Mouse (Mus musculus) heart, postnatal 25 days (tissue): ENCODE measurements around the gene Prrt4. TPM values are rescaled to one million over a fixed set of nuclear protein-coding genes. Genes with fewer than 3 reads are reported as not detected.

Source experiments
- DNase-seq: peaks from one replicate; pipeline ENCODE4 v3.0.0; 2022; ENCODE audit warnings: low spot score
- intact Hi-C: fragments of 180-260 bp; cut with DNase I; formaldehyde crosslinking; loops from one replicate; pipeline ENCODE4 v1.15.1; 2025
- total RNA-seq, 2 experiments: library from RNA; stranded (reverse); gene quantifications; 2 replicates each; pipeline ENCODE4 v1.2.3; 2021

Gene Prrt4
- total RNA-seq, 2 experiments from 2014 or later, result 3.1 to 3.6 TPM

DNA sequence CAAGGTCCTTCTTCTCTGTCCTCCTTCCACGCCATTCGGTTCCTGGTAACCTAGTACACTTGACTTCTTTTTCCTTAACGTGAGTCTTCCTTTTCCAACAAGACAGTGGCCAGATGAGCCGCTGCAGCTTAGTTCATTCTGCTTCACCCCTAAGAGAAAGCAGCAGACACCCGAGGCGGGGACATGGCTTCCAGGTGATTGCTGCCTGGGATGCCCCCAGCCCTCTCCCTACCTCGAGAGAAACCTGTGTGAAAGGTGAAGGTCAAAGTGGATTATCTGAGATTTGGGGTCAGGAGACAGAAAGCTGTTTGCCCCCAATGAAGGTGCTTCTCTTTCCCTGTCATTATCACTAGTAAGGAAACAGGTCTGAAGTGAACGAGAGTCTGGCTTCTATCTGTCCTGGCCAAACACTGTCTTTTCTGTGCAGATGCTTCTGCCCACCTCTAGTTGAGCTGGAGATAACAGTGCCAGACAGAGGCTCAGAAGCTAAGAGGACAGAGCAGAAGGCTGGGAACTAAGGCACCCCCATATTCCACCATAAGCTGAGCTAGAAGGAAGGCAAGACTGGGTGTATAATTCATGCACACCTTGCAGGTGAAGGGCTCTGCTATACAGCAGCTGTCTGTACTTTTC is 20.0 kb upstream of the Prrt4 start:
- intact Hi-C loops, result loop anchor here (1.0 kb wide), 2 partner anchors 28 to 33 kb away; no protein-coding TSS in a partner anchor
- DNase-seq, result no peak

DNA sequence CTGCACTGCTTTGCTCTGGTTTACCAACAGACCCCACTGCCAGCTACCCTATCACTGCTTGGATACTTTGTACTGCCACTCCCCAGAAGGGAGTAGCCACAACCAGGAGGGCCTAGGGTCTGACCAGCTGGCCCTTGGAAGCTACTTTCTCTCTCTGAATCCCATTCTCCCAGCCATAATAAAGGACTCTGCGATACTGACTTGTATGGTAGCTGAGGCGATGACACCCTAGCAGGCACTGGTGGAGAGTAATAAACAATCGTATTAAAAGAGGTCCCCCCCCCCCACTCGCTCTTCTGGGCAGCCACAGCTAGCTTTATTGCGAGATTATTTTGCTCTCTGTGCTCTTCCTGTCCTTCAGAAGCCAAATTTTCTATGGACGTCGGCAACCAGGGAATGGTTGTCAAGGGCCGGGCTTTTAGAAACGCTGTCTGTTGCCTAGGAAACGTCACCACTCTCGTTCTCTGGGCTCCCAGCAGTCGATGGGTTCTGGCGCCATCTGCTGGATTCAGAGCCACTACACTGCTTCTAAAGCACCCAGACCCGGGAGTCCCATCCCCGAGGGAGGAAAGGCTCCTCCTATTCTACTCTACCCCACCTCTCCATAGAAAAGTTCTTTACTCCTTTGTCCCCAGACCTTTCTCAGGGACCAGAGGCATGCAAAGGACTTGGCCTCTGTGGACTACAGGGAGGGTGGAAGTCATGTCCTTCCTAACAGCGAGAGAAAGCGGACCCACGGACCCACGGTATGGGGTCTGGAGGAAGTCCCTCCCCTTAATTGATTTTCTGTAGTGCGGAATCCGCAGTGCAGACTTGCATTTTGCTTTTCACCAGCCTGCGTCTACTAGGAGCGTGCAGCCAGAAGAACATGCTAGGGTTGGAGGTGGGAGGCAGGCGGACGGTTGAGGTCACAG is 19.2 kb upstream of the Prrt4 start:
- intact Hi-C loops, result loop anchor here (1.0 kb wide), 2 partner anchors 27 to 32 kb away; no protein-coding TSS in a partner anchor
- DNase-seq, result peak; percentile 80

DNA sequence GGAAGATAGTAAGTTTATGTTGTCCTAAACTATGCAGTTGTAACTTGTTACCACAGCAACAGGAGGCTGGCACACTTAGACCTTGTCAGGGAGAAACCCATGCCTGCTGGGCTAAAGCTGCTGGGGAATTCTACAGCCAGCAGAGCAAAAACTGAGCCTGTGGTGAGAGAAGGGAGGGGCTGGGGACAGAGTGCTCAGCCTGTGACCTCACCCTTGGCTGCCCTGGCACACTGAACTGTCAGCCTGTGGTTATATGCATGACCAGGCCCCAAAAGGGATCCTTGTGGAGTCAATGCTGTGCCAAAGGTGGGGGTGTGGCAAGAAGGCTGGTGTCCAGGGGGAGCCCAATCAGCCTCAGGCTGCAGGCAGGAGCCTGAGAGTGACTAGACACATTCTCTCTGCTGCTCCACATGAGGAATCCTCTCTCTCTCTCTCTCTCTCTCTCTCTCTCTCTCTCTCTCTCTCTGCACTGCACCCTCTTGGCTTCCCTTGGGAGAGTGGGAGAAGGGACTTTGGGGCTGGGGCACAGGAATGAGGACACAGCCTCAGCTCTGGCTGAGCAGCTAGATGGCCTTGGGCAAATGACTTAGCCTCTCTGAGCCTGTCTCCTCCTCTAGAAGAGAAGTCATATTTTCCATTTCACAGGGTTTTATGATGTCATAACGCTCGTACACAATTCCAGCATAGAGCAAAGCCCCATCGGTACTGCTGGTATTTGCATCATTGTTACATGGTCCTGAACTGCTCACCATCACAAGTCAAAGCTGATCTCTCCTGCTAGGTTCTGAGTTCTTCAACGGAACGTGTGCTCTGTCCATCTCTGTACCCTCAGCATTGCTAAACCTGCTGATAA is 16.7 kb upstream of the Prrt4 start:
- intact Hi-C loops, result no loop called here
- DNase-seq, result peak; percentile 53

DNA sequence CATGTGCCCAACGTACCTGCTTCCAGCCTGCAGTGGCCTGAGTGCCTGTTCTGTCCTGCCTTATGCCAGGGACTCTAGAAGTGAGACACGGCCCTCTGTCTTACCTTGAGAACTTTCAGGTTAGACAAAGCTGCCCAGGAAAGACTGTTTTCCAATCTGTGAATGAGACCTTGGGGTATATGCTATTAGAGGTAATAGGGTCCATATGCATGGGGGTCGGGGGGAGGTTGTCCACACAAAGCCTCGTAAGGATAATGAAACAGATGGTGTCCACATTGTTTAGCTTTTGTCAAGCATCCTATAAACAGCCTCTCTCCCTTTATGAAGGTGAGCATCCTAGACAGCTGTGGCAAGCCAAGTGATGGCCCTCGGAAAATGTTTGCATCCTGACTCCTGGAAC is 15.8 kb upstream of the Prrt4 start:
- intact Hi-C loops, result no loop called here
- no peak for DNase-seq

DNA sequence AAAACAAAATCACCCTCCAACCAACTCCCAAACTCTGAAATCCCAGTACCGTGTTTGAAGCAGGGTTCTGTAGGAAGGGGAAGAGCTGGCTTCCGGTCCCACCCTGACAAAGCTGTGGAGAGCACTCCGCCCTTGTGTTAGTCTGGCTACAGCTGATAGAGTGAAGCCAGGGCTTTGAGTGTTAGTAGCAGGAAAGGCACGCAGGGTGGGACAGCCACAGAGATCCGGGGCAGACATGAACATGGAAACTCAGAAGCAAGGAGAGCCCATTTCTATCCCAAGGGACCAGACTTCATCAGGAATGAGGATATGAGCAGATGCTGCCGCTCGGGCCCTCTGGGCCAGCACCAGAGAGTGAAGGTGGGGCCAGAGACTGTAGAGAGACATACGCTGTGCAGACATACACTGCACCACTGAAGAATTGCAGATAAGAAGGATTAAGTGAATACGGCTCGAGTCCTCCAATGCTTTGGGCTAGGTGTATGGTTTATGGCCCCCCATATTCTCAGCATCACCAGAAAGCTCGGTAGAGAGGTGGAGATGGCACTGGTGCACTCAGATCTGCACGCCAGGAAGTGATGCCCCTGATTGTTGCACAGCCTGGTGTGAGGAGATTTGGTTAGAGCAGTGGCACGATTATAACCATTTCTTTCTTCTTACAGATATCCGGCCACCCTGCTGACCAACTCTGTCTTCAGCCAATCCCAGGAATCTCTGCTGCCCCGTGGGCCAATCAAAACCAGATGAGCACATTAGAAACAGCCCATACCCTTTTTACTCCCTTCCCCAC is 14.8 kb upstream of the Prrt4 start:
- intact Hi-C loops, result no loop called here
- peak; percentile 72 for DNase-seq

DNA sequence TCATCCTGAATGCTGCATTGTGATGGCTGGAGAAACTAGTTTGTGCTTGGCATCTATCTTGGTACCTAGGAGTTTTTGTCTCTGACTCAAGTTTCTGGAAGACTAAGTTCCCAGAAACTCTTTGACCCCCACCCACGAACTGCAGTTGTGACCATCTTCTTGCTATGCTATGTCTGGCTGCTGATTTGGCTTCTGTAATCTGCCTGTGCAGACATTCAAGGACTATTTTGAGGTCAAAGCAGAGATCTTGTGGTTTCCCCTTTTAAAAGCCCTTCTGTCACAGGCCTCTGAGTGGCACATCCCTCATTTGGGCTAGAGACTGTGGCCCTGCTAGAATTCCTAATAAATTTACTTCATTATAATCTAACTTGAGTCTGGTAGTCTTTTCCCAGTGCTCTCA is 8.6 kb upstream of the Prrt4 start:
- no peak for DNase-seq
- intact Hi-C loops, result no loop called here

DNA sequence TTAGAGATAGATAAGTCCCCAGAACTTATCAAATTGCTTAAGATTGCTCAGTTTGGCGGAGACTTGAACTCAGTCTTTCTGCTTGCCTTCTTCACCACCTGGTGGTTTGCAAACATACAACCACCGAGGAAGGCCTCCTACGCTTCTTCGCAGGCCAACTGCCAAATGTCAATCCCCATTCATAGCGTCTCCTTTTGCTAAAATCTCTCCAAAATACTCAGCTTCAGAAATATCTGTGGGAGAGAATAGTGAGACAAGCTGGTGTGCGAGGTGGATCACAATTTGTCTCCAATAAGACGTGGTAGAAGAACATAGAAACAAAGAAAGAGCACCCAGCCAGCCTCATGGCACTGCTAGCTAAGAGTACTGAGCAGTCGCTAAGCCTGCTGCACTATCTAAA is 459 bp upstream of the Prrt4 start:
- intact Hi-C loops, result no loop called here
- no peak for DNase-seq

DNA sequence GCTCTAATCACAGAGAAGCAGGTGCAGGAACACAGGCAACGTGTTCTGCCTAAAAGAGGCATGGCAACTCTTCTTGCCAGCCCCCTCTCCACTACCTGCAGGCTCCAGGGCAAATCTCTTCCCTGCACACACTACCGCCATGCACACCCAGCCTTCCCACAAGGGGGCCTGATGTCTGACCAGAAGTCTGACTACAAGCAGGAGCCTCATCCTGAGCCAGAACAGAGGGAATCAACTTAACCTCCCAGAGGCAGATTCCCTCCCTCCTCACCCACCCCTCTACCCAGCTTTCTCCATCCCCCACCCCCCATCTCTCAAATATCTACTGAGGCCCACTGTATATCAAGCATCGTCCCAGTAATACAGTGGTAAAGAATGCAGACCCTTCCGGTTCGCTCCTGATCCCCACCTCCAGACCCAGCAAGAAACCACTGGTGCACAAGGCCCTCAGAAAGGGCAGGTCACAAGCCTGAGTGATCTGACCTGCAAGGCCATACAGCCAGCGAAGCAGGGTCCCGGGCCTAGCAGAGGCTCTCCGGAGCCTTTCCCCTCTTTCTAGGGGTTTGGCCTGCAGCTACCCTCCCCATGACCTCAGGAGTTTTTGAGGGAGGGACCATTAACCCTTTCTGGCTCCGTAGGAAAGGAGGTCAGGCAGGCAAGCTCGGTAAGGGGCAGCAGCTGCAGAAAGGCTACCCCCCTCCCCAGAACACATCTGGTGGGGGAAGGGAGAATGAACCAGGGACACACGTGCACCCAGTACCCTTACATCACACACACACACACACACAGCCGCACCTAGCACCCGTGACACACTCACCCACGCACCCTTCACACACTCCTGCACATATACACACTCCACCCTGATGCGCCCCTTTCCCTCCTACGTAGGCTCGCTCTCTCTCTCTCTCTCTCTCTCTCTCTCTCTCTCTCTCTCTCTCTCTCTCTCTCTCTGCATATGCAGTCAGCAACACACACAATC is 1.2 kb downstream of the Prrt4 start:
- no peak for DNase-seq
- intact Hi-C loops, result no loop called here

DNA sequence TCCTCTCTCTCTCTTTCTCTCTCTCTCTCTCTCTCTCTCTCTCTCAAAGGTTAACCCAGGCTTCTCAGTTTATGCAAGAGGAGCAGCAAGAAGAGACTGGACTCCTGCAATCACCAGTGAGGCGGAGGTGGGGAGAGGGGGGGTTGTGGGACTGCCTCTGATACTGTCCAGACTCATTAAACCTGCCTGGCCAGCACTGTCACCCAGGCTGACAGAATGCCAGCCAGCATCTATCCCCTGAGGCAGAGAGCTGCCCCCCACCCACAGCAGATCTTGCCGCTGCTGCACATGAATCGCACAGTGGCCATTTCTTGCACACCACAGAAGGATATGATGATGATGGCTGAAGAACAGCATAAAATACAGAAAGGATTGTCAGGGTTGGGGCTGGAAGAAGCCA is 4.3 kb downstream of the Prrt4 start:
- no peak for DNase-seq
- intact Hi-C loops, result no loop called here

DNA sequence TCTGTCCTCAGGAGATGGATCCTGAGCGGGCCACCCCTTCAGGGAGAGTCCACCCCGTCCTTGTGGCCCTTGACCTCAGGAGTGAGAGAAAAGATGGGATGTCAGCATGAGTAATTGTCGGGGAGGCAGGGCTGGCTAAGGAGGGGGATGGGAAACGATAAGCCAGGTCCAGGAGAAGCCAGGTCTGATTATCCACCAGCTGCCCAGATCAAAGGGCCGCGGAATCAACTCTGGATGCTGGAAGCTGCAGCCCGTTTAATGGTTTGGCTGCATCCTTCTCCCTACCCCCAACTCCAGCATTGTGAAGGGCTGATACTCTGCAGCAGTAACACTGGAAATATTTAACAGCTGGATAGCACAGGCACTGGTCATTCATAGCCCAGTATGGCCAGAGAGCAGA is 5.0 kb downstream of the Prrt4 start:
- intact Hi-C loops, result no loop called here
- DNase-seq, result no peak

DNA sequence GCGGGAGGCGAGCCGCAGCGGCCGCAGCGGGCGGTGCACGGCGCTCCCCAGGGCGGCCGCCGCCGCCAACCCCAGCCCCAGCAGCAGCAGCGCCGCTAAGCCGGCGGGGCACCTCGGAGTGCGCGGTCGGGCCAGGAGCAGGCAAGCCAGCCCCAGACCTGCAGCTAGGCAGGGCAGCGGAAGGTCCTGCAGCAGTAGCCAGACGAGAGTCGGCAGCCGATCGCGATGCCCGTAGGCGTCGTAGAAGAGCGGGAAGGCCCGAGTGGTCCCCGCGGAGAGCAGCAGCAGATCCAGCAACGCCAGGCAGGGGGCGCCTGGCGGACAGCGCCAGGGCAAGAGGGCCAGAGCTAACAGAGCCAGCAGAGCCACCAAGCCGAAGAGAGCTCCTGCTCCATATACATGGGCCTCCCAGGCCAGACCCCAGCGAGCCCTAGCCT is 8.4 kb downstream of the Prrt4 start:
- DNase-seq, result peak; percentile 65
- intact Hi-C loops, result loop anchor here (1.0 to 2.0 kb wide), 2 partner anchors 28 to 106 kb away; no protein-coding TSS in a partner anchor

DNA sequence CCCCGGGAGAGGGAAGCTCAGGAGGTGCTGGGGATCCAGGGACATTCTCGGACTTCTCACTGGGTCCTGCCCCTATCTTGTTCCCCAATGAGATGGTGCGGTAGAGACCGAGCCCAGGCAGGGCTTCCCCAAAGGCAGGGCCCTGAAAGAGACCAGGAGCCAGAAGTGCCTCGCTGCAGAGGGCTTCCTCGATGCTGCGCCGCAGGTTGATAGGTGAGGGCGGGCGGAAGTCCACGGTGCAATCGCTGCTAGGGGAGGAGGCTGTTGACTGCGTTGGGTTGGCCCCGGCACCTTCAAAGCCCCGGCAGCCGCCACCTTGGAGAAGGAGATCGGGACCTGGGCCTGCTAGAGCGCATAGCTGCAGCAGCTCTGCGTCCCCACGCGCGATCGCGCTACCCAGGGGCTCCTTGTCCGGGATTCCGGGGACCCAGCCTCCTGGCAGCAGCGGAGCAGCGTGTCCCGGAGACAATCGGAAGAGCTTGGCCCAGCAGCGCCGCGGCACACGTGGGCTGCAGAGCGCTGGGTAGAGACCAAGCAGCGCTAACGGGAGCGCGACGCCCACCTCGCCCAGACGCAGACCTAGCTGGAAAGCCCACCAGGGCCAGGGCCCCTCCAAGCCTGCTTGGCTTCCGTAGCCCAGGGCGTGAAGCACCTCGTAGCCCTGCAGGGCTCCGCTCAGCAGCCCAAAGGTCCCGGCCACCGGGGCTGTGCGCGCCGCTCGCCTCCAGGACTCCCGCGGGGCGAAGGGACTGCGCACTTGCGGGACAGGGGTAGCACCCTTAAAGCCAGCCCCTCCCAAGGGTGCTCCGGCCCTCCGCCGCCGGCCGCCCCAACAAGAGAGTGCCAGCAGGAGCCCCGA is 9.1 kb downstream of the Prrt4 start:
- DNase-seq, result no peak
- intact Hi-C loops, result loop anchor here (2.0 kb wide), 1 partner anchor 107 kb away; no protein-coding TSS in a partner anchor

DNA sequence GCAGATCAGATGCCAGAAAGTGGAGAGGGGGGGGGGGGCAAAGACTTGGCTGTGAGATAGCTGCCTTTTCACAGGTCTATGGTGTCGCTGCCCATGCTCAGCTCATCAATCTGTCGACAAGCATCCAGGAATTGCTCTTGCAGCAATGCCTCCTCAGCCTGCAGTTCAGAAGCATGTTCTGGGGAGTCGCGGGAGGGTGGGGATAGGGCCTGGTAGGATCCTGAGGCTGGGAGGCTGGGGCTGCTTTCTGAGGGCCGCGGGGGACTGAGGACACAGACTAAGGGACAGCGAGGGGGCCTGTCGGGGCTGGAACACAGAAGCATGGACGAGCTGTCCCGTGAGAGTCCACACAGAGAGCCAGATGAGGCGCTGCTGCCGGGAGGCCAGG is 9.7 kb downstream of the Prrt4 start:
- no peak for DNase-seq
- intact Hi-C loops, result loop anchor here (2.0 kb wide), 1 partner anchor 107 kb away; no protein-coding TSS in a partner anchor

DNA sequence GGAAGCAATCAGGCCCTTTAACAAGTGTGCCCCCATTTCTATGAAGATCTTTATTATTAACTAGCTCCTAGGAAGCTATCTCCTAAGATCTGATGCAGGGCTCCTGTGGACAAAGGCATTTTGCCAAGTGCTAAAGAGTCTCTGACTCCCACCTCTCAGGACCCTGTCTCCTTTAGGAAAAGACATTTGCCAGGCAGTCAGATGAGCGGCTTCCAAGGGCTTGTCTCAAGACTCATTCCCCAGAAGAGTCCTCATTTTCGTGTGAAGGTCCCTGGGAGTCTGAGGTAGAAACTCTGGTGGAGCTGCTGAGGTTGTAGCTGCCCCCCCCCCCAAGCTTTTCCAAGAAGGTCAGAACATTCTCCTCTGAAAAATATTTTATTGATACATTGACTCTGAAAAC is 10.5 kb downstream of the Prrt4 start:
- DNase-seq, result no peak
- intact Hi-C loops, result no loop called here

DNA sequence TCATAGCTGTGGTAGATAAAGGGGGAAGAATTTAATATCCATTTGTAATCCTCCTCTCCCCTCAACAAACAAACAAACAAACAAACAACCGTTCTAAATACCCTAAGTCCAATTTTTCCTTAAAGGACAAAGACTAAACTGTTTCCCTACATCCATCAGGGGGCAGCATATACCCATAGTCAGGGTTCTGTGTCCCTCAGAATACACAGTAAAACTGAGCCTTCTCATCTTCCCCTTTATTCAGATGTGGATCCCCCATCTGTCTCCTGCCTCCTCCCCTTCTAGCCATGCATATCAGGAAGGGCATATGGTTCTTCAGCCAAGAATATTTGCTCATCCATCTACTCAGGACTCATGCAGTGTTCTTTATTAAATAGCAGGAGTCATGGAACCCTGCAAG is 13.2 kb downstream of the Prrt4 start:
- DNase-seq, result no peak

DNA sequence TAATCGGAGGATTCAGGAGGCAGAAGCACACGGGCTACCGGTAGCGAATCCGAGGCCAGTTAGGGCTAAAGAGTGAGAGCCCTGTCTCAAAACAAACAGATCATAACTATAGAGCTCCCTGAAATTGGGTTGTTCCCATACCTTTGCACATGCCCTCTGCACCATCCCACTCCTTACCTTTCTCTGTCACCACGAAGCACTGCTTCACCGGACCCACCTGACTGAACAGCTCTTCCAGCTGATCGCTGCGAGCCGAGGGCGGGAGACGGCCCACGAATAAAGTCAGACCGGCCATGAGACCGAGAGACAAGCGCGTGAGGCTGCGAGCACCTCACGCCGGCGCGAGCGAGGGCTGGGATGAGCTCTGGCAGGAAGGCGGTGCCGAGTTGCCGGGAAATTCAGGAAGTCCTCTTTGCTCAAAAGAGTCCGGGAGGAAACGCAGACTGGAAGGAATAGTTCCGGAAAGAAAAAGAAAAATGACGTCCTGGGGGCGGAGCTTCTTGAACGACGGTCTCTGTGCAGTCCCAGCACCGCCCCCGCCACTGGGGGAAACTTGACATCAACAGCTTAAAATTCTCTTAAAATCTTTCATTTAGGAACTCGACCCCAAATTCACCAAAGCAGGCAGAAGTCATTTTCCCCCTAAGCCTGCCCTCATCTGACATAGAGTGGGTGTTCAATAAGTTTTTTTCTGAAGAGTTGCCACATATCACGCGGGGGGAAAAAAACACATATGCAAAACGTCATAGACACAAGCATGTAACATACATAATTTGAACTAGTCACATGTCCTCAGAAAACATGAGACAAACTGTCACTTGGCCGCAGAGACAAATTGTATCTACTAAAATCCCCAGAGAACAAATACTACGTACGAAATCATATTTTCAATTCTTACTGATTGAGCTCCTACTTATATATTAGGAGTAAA is 14.8 kb downstream of the Prrt4 start, which contains the start of gene Rbm28:
TSS of gene Rbm28 (minus strand) at position 693 of the 931 bp plus-strand sequence.
- peak; percentile 65 for DNase-seq
- intact Hi-C loops, result no loop called here

More for the DNA sequence above, 13.2 kb downstream of the Prrt4 start:
- intact Hi-C loops, result loop anchor here (1.0 to 2.0 kb wide), 2 partner anchors 33 to 75 kb away; no protein-coding TSS in a partner anchor
